28 mouse cellular contexts compared by ENCODE assay signal in the genomic region with DNA sequence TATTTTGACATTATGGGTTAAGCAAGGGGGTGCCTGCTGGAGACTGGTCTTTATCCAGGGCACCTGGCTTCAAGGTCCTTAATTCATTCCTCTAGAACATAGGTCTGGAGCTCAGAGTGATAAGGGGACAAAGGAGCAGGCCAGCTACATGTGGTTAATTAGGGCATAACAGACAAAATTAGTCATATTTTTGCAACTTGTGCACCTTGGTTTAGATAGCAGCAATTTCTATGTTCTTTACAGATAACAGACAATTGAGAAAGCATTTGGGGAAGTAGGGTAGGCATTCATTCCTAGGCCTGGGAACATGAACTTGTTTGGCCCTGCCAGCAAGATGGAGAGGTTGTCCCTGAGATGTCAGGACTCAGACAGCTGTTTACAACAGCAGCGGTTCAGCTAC.
"Had no signal": no experiment of that assay in that cellular context is flagged by ENCODE, and none has a peak within 500 bp of the region (broad histone marks: within the 10 kb centered on the region; RNA-seq: fewer than 3 reads in every experiment).

No protein-coding gene starts in this region.

- H3K4me2 ChIP-seq: heart, embryonic 11.5 days; heart, embryonic 13.5 days; heart, embryonic 15.5 days; hindbrain, embryonic 13.5 days; hindbrain, embryonic 15.5 days; kidney, embryonic 15.5 days; limb, embryonic 12.5 days; liver, embryonic 11.5 days; liver, embryonic 13.5 days; liver, embryonic 15.5 days had no signal

- H3K4me3 ChIP-seq: heart, adult 2 months; heart, embryonic 13.5 days; heart, embryonic 15.5 days; hindbrain, embryonic 13.5 days; hindbrain, embryonic 15.5 days; kidney, embryonic 15.5 days; limb, embryonic 10.5 days; limb, embryonic 12.5 days; liver, embryonic 13.5 days; liver, embryonic 15.5 days had no signal

- ATAC-seq: hindbrain, postnatal 0 days; intestine, embryonic 16.5 days had no signal

- H3K9me3 ChIP-seq: heart, embryonic 15.5 days; hindbrain, embryonic 13.5 days; hindbrain, embryonic 15.5 days; kidney, embryonic 15.5 days; limb, embryonic 10.5 days; liver, embryonic 13.5 days; liver, embryonic 15.5 days had no signal

- H3K27ac ChIP-seq: heart, adult 2 months; heart, embryonic 13.5 days; heart, embryonic 15.5 days; hindbrain, embryonic 13.5 days; hindbrain, embryonic 15.5 days; hindbrain, postnatal 0 days; kidney, embryonic 15.5 days; kidney, postnatal 0 days; limb, embryonic 10.5 days; limb, embryonic 12.5 days; liver, embryonic 13.5 days; liver, embryonic 15.5 days had no signal

- H3K9ac ChIP-seq: heart, embryonic 13.5 days; heart, embryonic 15.5 days; hindbrain, embryonic 13.5 days; hindbrain, embryonic 15.5 days; kidney, embryonic 15.5 days; limb, embryonic 12.5 days; liver, embryonic 13.5 days; liver, embryonic 15.5 days had no signal

- DNase-seq: gastrocnemius, postnatal 14 days; gastrocnemius, postnatal 36 days; heart, adult 11 months; heart, adult 2 months; heart, postnatal 14 days; heart, postnatal 36 days; kidney, adult 11 months; kidney, adult 2 months; kidney, adult 9 months; kidney, postnatal 14 days; kidney, postnatal 36 days; layer of hippocampus, adult 9-11 months; layer of hippocampus, postnatal 36 days; liver; liver, embryonic 13.5 days had no signal

- H3K27me3 ChIP-seq: heart, embryonic 13.5 days; heart, embryonic 15.5 days; hindbrain, embryonic 13.5 days; hindbrain, embryonic 15.5 days; kidney, embryonic 15.5 days; limb, embryonic 12.5 days; liver, embryonic 13.5 days; liver, embryonic 15.5 days had no signal

- H3K36me3 ChIP-seq: heart, embryonic 13.5 days; heart, embryonic 15.5 days; hindbrain, embryonic 13.5 days; hindbrain, embryonic 15.5 days; kidney, embryonic 15.5 days; limb, embryonic 10.5 days; limb, embryonic 12.5 days; liver, embryonic 13.5 days; liver, embryonic 15.5 days had no signal

- H3K4me1 ChIP-seq: heart, embryonic 13.5 days; heart, embryonic 15.5 days; hindbrain, embryonic 15.5 days; kidney, embryonic 15.5 days; limb, embryonic 10.5 days; limb, embryonic 12.5 days; liver, embryonic 13.5 days; liver, embryonic 15.5 days had no signal
